In genomic region chr2:52504762-52505161, GRCm38 (mm10) we compare ENCODE assay signal across 13 mouse cellular contexts.
DNase-seq lines count a peak whose midpoint lies in the region; ATAC-seq and TF ChIP-seq lines count a peak whose summit lies in the region.
"Had no signal": no experiment of that assay in that cellular context is flagged by ENCODE, and none has a peak within 500 bp of the region (broad histone marks: within the 10 kb centered on the region; RNA-seq: fewer than 3 reads in every experiment).

No protein-coding gene starts in this region.

- H3K36me3 ChIP-seq in liver, adult 2 months (ENCODE audit: control insufficient read depth, insufficient read depth, low read length): no peaks in the 10 kb centered on the region
- no peaks in the 10 kb centered on the region for H3K36me3 ChIP-seq in liver, embryonic 11.5 days (ENCODE audit: control insufficient read depth, insufficient read depth, low read length)
- H3K36me3 ChIP-seq: heart, embryonic 15.5 days had no signal

- H3K27me3 ChIP-seq in liver, adult 2 months (ENCODE audit: control insufficient read depth, insufficient read depth, low read length): no peaks in the 10 kb centered on the region
- H3K27me3 ChIP-seq in liver, embryonic 11.5 days (replicated peaks; ENCODE audit: control insufficient read depth, insufficient read depth, low read length): no peaks in the 10 kb centered on the region
- H3K27me3 ChIP-seq: heart, embryonic 15.5 days had no signal

- no peak for TF ChIP-seq CTCF in liver, adult 2 months (IDR thresholded peaks at IDR 0.05; ENCODE audit: low read depth, low read length)

- no peak overlapping the region for H3K9ac ChIP-seq in liver, adult 2 months (ENCODE audit: low read depth, low read length)
- H3K9ac ChIP-seq in liver, embryonic 11.5 days (ENCODE audit: low read depth, low read length): no peak overlapping the region
- H3K9ac ChIP-seq: heart, embryonic 15.5 days had no signal

- peaks cover 12% of the 10 kb centered on the region for H3K4me1 ChIP-seq in liver, adult 2 months (ENCODE audit: control insufficient read depth, insufficient read depth, low read length)
- H3K4me1 ChIP-seq in liver, embryonic 11.5 days (replicated peaks; ENCODE audit: control insufficient read depth, insufficient read depth, low read length): no peaks in the 10 kb centered on the region

- TF ChIP-seq POLR2A in liver, adult 2 months (IDR thresholded peaks at IDR 0.05; ENCODE audit: extremely low read depth, insufficient read depth, low read length): no peak

- H3K9me3 ChIP-seq in liver, embryonic 11.5 days (ENCODE audit: control insufficient read depth, low read length): no peaks in the 10 kb centered on the region
- H3K9me3 ChIP-seq: heart, embryonic 15.5 days had no signal

- H3K4me2 ChIP-seq in liver, embryonic 11.5 days: no peak overlapping the region
- H3K4me2 ChIP-seq: heart, embryonic 15.5 days had no signal

- DNase-seq in cerebellum, adult 18-20 months: peak; percentile 60 to 64
- no peak for DNase-seq in cerebellum, adult 11 months
- DNase-seq in liver, adult 2 months (ENCODE audit: extremely low read depth, low read depth, low spot score): peak; percentile 97
- DNase-seq in liver, embryonic 11.5 days (ENCODE audit: low spot score): no peak
- peak; percentile 92 for DNase-seq in gonadal fat pad, adult 2 months (ENCODE audit: low read depth)
- DNase-seq in skeletal muscle tissue, adult 2 months (ENCODE audit: low read depth, low spot score): peak; percentile 20
- DNase-seq in retina, embryonic 14.5 days (ENCODE audit: low spot score): no peak
- DNase-seq: gastrocnemius, postnatal 36 days; layer of hippocampus, postnatal 36 days; right cerebral cortex, postnatal 25 days had no signal

- ATAC-seq in liver, embryonic 11.5 days (replicated peaks; ENCODE audit: low FRiP score): no peak
- no peak for ATAC-seq in activated CD4-positive, CD25-positive, alpha-beta regulatory T cell, adult 4 months
- ATAC-seq: hindbrain, embryonic 16.5 days had no signal

- H3K4me3 ChIP-seq in liver, adult 2 months (ENCODE audit: insufficient read depth, low read depth, low read length): no peak overlapping the region
- no peak overlapping the region for H3K4me3 ChIP-seq in liver, embryonic 11.5 days (ENCODE audit: low read depth, low read length)
- H3K4me3 ChIP-seq: heart, embryonic 15.5 days had no signal

- WGBS in liver, adult 2 months: 26% methylated on average over 3 of the region's 3 CpGs
- WGBS in liver, embryonic 11.5 days: 83% methylated on average over 3 of the region's 3 CpGs

- H3K79me2 ChIP-seq in liver, adult 2 months (ENCODE audit: control insufficient read depth, insufficient read depth, low read length): no peaks in the 10 kb centered on the region

- peak overlapping the region; percentile 69 for H3K27ac ChIP-seq in liver, adult 2 months (replicated peaks; ENCODE audit: insufficient read depth, low read depth, low read length)
- H3K27ac ChIP-seq in liver, embryonic 11.5 days (ENCODE audit: low read depth, low read length): no peak overlapping the region
- H3K27ac ChIP-seq: heart, embryonic 15.5 days had no signal

Comparison
In these comparisons a context has a peak if more than half of its experiments do, and no peak if none do; other contexts are left out.
1. DNase-seq: peak in cerebellum, adult 18-20 months (2 of 2), liver, adult 2 months (single experiment), gonadal fat pad, adult 2 months (single experiment) and skeletal muscle tissue, adult 2 months (single experiment); none in cerebellum, adult 11 months (single experiment), liver, embryonic 11.5 days (single experiment) and retina, embryonic 14.5 days (single experiment).